Mouse (Mus musculus): ENCODE data around the gene Snx29.
"Not testable (repeated sequence)": the region's sequence is repeated elsewhere in the genome, so short reads cannot be mapped to it uniquely, and the experiment has no call there.

Gene Snx29

DNA sequence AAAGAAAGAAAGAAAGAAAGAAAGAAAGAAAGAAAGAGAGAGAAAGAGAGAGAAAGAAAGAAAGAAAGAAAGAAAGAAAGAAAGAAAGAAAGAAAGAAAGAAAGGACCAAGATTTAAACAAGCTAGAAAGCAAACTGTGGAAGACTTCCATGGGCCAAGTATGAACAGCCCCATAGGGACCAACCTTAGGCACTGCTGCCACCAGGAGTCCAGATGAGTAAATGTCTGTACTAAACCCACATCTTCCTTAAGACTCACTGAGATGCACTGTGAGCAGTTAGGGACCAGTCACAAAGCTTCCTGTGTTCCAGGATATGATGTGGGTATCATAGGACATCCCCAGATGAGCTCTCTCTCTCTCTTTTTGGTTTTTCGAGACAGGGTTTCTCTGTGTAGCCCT, 25.0 kb upstream of the Snx29 start:
- H3K27me3 ChIP-seq (ENCODE audit: insufficient read depth, low read length); H3K36me3 ChIP-seq (ENCODE audit: insufficient read depth, low read length); H3K4me3 ChIP-seq (replicated peaks; ENCODE audit: low read length): not testable (repeated sequence)
- H3K9me3 ChIP-seq (ENCODE audit: low read length), result peaks cover 16% of the 10 kb centered on the region
- peak; percentile 22; the same call in 1 of the 2 replicates for TF ChIP-seq CTCF (conservative IDR thresholded peaks at IDR 0.05; ENCODE audit: low read length)
- H3K4me1 ChIP-seq (replicated peaks; ENCODE audit: low read depth, low read length), result peaks cover 43% of the 10 kb centered on the region

DNA sequence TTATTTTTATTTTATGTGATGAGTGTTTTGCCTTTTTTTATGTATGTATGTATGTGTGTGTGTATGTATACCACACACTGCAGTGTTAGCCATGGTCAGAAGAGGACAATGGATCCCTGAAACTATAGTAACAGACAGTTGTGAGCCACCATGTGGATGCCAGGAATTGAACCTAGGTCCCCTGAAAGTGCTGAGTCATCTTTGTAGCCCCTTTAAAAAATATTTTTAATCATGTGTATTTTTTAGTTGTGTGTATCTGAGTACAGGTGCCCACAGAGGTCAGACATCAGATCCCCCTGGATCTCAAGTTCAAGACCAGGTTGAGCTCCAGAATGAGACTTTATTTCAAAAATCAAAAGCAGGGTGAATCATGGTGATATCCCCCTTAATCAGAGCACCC, 19.0 kb upstream of the Snx29 start:
- Histone ChIP-seq H3K27me3 (ENCODE audit: insufficient read depth, low read length) (no peaks in the 10 kb centered on the region), H3K9me3 (ENCODE audit: low read length) (no peaks in the 10 kb centered on the region), H3K4me1 (replicated peaks; ENCODE audit: low read depth, low read length) (peaks cover 40% of the 10 kb centered on the region), H3K36me3 (ENCODE audit: insufficient read depth, low read length) (no peaks in the 10 kb centered on the region), H3K4me3 (replicated peaks; ENCODE audit: low read length) (no peak overlapping the region)
- no peak for TF ChIP-seq NANOG (IDR thresholded peaks at IDR 0.05; ENCODE audit: borderline replicate concordance, low read length)
- no peak for TF ChIP-seq CTCF (conservative IDR thresholded peaks at IDR 0.05; ENCODE audit: low read length)
- no peak for TF ChIP-seq POU5F1 (IDR thresholded peaks at IDR 0.05; ENCODE audit: borderline replicate concordance, low read length)

DNA sequence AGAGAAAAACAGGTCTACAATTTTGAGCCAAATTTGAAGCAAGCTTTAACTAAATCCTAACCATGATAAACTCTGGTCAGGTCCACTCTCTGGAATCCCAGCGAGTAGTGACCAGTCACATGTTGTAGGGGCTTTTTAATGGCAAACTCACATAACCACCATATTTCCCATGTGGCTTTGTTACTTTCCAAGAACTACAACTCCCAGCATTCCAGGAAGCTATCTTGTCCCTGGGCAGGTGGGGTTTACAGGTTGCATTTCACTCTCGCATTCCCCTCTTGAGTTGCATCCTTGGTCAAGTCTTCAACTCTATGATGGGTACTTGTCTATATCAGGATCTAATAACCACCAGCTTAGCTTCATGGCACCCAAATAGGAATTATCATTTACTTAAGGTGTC, 17.2 kb upstream of the Snx29 start:
- no peaks in the 10 kb centered on the region for H3K27me3 ChIP-seq (ENCODE audit: insufficient read depth, low read length)

DNA sequence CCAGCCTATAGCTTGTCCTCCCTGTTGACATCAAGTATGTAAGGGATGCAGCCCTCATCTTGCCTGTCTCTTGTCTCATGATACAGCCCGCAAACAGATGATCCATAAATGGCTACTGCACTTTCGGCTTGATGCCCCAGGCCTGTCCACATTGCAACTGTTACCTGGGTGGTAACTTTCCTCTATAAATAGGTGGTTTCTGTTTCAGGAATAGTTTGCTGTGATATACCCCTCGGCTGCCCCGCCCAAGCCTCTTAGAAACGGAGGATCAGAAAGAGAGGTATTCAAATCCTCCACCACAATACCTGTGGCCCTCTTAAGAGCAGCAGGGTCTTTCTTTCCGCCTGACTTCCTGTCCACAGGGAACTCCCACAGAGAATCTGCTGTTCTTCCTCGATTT, 9.2 kb upstream of the Snx29 start, which contains the start of gene Tnfrsf17:
Tnfrsf17 (plus strand) TSS at position 301 of the 400 bp plus-strand sequence.
- H3K27me3 ChIP-seq (ENCODE audit: insufficient read depth, low read length), result no peaks in the 10 kb centered on the region
- no peak for TF ChIP-seq CTCF (conservative IDR thresholded peaks at IDR 0.05; ENCODE audit: low read length)
- no peak for TF ChIP-seq NANOG (IDR thresholded peaks at IDR 0.05; ENCODE audit: borderline replicate concordance, low read length)
- no peak for TF ChIP-seq POU5F1 (IDR thresholded peaks at IDR 0.05; ENCODE audit: borderline replicate concordance, low read length)

More for the DNA sequence above, 17.2 kb upstream of the Snx29 start:
- Histone ChIP-seq H3K36me3 (ENCODE audit: insufficient read depth, low read length) (no peaks in the 10 kb centered on the region), H3K4me3 (replicated peaks; ENCODE audit: low read length) (no peak overlapping the region), H3K9me3 (ENCODE audit: low read length) (no peaks in the 10 kb centered on the region), H3K4me1 (replicated peaks; ENCODE audit: low read depth, low read length) (peaks cover 50% of the 10 kb centered on the region)
- TF ChIP-seq POU5F1 (IDR thresholded peaks at IDR 0.05; ENCODE audit: borderline replicate concordance, low read length) (no peak), NANOG (IDR thresholded peaks at IDR 0.05; ENCODE audit: borderline replicate concordance, low read length) (no peak), CTCF (conservative IDR thresholded peaks at IDR 0.05; ENCODE audit: low read length) (no peak)

DNA sequence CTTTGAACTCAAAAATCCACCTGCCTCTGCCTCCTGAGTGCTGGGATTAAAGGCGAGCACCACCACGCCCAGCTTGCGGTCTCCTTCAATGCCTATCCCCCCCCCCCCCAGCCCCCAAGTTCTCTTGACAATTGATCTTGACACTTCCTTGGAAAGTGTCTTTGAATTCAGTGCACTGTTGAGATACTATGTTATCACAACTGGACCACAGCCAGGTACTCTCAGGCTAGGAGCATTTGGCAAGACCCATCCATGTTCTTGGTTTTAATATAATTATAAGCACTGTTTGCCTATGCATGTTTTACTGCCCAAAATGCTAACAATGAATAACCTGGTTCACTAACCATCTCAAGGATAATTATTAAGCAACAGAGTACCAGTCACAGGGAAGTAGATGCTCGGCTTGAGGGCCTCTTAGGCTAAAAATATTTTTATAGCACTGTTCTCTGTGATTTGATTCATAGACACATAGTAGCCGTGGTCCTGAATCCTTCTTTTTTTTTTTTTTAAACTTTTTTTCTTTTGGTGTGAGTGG, 6.9 kb upstream of the Snx29 start:
- no peaks in the 10 kb centered on the region for H3K36me3 ChIP-seq (ENCODE audit: insufficient read depth, low read length)
- H3K4me3 ChIP-seq (replicated peaks; ENCODE audit: low read length), result no peak overlapping the region
- no peaks in the 10 kb centered on the region for H3K27me3 ChIP-seq (ENCODE audit: insufficient read depth, low read length)
- TF ChIP-seq NANOG (IDR thresholded peaks at IDR 0.05; ENCODE audit: borderline replicate concordance, low read length) (no peak), POU5F1 (IDR thresholded peaks at IDR 0.05; ENCODE audit: borderline replicate concordance, low read length) (no peak), CTCF (conservative IDR thresholded peaks at IDR 0.05; ENCODE audit: low read length) (no peak)
- no peaks in the 10 kb centered on the region for H3K9me3 ChIP-seq (ENCODE audit: low read length)
- H3K4me1 ChIP-seq (replicated peaks; ENCODE audit: low read depth, low read length), result peaks cover 42% of the 10 kb centered on the region

More for the DNA sequence above, 9.2 kb upstream of the Snx29 start, which contains the start of gene Tnfrsf17:
- H3K9me3 ChIP-seq (ENCODE audit: low read length), result no peaks in the 10 kb centered on the region
- H3K36me3 ChIP-seq (ENCODE audit: insufficient read depth, low read length), result no peaks in the 10 kb centered on the region
- H3K4me3 ChIP-seq (replicated peaks; ENCODE audit: low read length), result no peak within 1 kb of the TSS
- H3K4me1 ChIP-seq (replicated peaks; ENCODE audit: low read depth, low read length), result peaks cover 61% of the 10 kb centered on the region

DNA sequence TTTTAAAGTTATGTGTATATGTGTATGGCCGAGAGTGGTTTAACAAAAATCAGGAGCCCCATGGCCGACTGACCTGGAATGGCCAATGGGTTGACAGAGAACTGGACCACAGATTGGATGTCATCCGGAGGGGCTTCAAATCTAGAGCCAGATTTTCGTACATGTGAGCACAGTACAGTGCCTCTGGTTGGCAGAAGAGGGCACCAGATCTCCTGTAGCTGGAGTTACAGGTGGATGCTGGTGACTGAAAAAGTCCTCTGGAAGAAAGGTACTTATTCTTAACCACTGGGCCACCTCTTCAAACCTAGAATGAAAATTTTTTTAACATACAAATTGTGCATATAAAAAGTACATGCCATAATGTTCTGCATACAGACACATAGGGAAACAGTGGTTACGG, 6.0 kb upstream of the Snx29 start:
- H3K36me3 ChIP-seq (ENCODE audit: insufficient read depth, low read length), result no peaks in the 10 kb centered on the region
- no peaks in the 10 kb centered on the region for H3K9me3 ChIP-seq (ENCODE audit: low read length)
- H3K27me3 ChIP-seq (ENCODE audit: insufficient read depth, low read length), result no peaks in the 10 kb centered on the region
- peaks cover 41% of the 10 kb centered on the region for H3K4me1 ChIP-seq (replicated peaks; ENCODE audit: low read depth, low read length)
- no peak overlapping the region for H3K4me3 ChIP-seq (replicated peaks; ENCODE audit: low read length)
- TF ChIP-seq CTCF (conservative IDR thresholded peaks at IDR 0.05; ENCODE audit: low read length) (no peak), NANOG (IDR thresholded peaks at IDR 0.05; ENCODE audit: borderline replicate concordance, low read length) (no peak), POU5F1 (IDR thresholded peaks at IDR 0.05; ENCODE audit: borderline replicate concordance, low read length) (no peak)

DNA sequence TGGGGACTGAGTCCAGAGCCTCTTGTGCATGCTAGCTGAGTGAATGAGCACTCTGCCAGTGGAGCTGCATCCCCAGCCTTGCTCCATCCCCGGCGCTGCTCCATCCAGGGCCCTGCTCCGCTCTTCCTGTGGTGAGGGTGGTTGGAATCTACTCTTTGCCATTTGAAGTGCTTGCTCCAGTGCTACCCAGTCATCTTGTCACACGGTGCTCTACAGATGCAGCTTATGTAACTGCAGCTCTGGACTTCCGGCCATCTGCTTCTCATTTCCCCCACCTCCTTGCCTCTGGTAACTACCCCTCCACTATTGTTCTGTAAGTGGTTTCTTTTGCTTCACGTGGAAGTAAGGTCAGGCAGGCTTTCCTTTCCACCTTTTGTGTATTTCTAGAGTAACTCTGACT, 5.4 kb upstream of the Snx29 start:
- H3K27me3 ChIP-seq (ENCODE audit: insufficient read depth, low read length), result no peaks in the 10 kb centered on the region
- no peaks in the 10 kb centered on the region for H3K36me3 ChIP-seq (ENCODE audit: insufficient read depth, low read length)
- H3K4me3 ChIP-seq (replicated peaks; ENCODE audit: low read length), result no peak overlapping the region
- H3K9me3 ChIP-seq (ENCODE audit: low read length), result no peaks in the 10 kb centered on the region
- TF ChIP-seq POU5F1 (IDR thresholded peaks at IDR 0.05; ENCODE audit: borderline replicate concordance, low read length) (no peak), NANOG (IDR thresholded peaks at IDR 0.05; ENCODE audit: borderline replicate concordance, low read length) (no peak), CTCF (conservative IDR thresholded peaks at IDR 0.05; ENCODE audit: low read length) (no peak)
- peaks cover 46% of the 10 kb centered on the region for H3K4me1 ChIP-seq (replicated peaks; ENCODE audit: low read depth, low read length)

DNA sequence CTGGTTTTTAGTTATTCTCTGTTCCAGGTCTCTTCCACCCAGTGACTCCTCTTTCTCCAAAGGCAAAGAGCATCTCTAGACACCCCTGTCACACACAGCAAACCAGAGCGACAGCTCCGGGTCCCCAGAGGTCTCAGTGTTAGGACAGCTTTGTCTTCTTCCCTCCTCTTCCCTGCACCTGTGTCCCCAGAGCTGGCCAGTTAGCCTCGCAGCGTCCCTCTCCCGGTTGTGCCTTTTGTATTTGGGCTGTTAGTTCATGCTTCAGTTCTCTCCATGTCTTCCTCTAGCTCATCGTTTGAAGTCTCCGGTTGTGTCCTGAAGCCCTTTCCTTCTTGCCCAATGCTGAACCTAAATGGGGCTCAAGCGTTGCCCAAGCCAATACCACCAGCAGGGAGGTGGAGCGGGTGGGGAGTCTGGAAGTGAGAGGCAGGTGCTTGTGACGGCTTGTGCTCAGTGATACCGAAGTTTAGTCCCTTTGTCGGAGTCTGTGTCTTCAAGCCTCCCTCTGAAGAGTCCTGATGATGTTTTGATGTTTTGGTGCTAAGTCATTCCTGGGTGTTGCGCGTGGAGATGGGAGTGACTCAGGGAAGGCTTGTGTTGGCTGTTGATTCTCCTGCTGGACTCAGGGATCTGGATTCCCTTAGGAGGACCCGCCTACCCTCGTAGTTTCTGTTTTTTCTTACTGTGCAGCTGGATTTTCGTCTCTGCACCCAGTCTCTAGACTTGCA, 780 bp downstream of the Snx29 start:
- no peaks in the 10 kb centered on the region for H3K9me3 ChIP-seq (ENCODE audit: low read length)
- peaks cover 34% of the 10 kb centered on the region for H3K4me1 ChIP-seq (replicated peaks; ENCODE audit: low read depth, low read length)
- peaks cover 11% of the 10 kb centered on the region for H3K36me3 ChIP-seq (ENCODE audit: insufficient read depth, low read length)
- no peaks in the 10 kb centered on the region for H3K27me3 ChIP-seq (ENCODE audit: insufficient read depth, low read length)
- TF ChIP-seq NANOG (IDR thresholded peaks at IDR 0.05; ENCODE audit: borderline replicate concordance, low read length), result no peak
- TF ChIP-seq CTCF (conservative IDR thresholded peaks at IDR 0.05; ENCODE audit: low read length), result no peak
- TF ChIP-seq POU5F1 (IDR thresholded peaks at IDR 0.05; ENCODE audit: borderline replicate concordance, low read length), result no peak
- peak overlapping the region; percentile 94 for H3K4me3 ChIP-seq (replicated peaks; ENCODE audit: low read length)

All from E14TG2a.4 (cell line).